Mouse (Mus musculus) stomach, embryonic 15.5 days (tissue): ENCODE data around the gene Celf3. TPM values are rescaled to one million over a fixed set of nuclear protein-coding genes. Genes with fewer than 3 reads are reported as not detected.

ENCODE experiments used
- polyA plus RNA-seq: library from polyadenylated mRNA; unstranded; fragments of >200 nt; fragmentation: Nextera tagmentation; extraction: Ambion mirVana; gene quantifications from 2 replicates; pipeline ENCODE4 v1.2.1, GENCODE M21; 2015

Celf3 gene
- polyA plus RNA-seq, 1 experiment from 2014 or later = 23.0 TPM

Other genes starting within 250 kb of the Celf3 start
- gene Gm4778, start 214.3 kb upstream of the Celf3 start, polyA plus RNA-seq = not detected in 2 replicates
- 11.2 and 11.9 TPM in 2 replicates for gene Them4, start 168.2 kb upstream of the Celf3 start, polyA plus RNA-seq
- 5.2 and 10.4 TPM in 2 replicates for gene Them5, start 136.2 kb upstream of the Celf3 start, polyA plus RNA-seq
- 1.4 and 2.0 TPM in 2 replicates for gene C2cd4d, start 115.9 kb upstream of the Celf3 start, polyA plus RNA-seq
- 7.0 and 7.6 TPM in 2 replicates for gene Rorc, start 105.5 kb upstream of the Celf3 start, polyA plus RNA-seq
- gene Lingo4, start 79.8 kb upstream of the Celf3 start, polyA plus RNA-seq = 0.49 and 0.51 TPM in 2 replicates
- 9.4 and 10.6 TPM in 2 replicates for gene Tdrkh, start 65.0 kb upstream of the Celf3 start, polyA plus RNA-seq
- gene Mrpl9, start 35.0 kb upstream of the Celf3 start, polyA plus RNA-seq = 66.3 and 68.6 TPM in 2 replicates
- 0.79 and 1.5 TPM in 2 replicates for gene Oaz3, start 34.4 kb upstream of the Celf3 start, polyA plus RNA-seq
- 4.6 and 5.3 TPM in 2 replicates for gene Riiad1, start 2.0 kb downstream of the Celf3 start, polyA plus RNA-seq
- 37.4 and 41.6 TPM in 2 replicates for gene Snx27, start 104.4 kb downstream of the Celf3 start, polyA plus RNA-seq
- not detected in 2 replicates for gene Gm10972, start 164.8 kb downstream of the Celf3 start, polyA plus RNA-seq
- gene Tuft1, start 180.6 kb downstream of the Celf3 start, polyA plus RNA-seq = 12.8 and 13.7 TPM in 2 replicates
- gene Selenbp2, start 215.3 kb downstream of the Celf3 start, polyA plus RNA-seq = 6.2 and 6.3 TPM in 2 replicates